Mouse (Mus musculus) forebrain, embryonic 10.5 days (tissue): ENCODE measurements at regions not wholly inside any gene's neighbourhood (a gene's known extent, or its start where the extent isn't known, plus 50 kb on each side); places are given as distances from the start of the nearest gene placed in this dataset.
"Not testable (repeated sequence)": the region's sequence is repeated elsewhere in the genome, so short reads cannot be mapped to it uniquely, and the experiment has no call there.

Experiments
- DNase-seq: peaks from one replicate; pipeline ENCODE4 v3.0.0-alpha.2; 2017; ENCODE audit warnings: low spot score; ENCODE audit errors: extremely low spot score
- H3K27ac ChIP-seq: fragments of 300-500 bp; sonication (generic); 2 replicates; pipeline ENCODE4 v1.5.1; 2016; ENCODE audit warnings: mild to moderate bottlenecking
- H3K27me3 ChIP-seq: fragments of 300-500 bp; sonication (generic); 2 replicates; pipeline ENCODE4 v1.6.1; 2016; ENCODE audit warnings: mild to moderate bottlenecking; ENCODE audit not compliant: poor library complexity, severe bottlenecking
- H3K36me3 ChIP-seq: fragments of 300-500 bp; sonication (generic); replicated peaks from 2 replicates; pipeline ENCODE4 v1.6.1; 2016; ENCODE audit warnings: mild to moderate bottlenecking, moderate library complexity
- H3K4me1 ChIP-seq: fragments of 300-500 bp; sonication (generic); 2 replicates; pipeline ENCODE4 v1.6.1; 2016
- H3K4me3 ChIP-seq: fragments of 300-500 bp; sonication (generic); 2 replicates; pipeline ENCODE4 v1.5.1; 2016; ENCODE audit warnings: mild to moderate bottlenecking, moderate library complexity
- H3K9me3 ChIP-seq: fragments of 300-500 bp; sonication (generic); 2 replicates; pipeline ENCODE4 v1.6.1; 2016; ENCODE audit warnings: mild to moderate bottlenecking, moderate library complexity
- WGBS: fragments of 180-500 bp; shearing (Covaris S2); methylation state at CpG from one replicate; pipeline ENCODE4 v1.1.7; 2016; 5-methylcytosine and 5-hydroxymethylcytosine counted together

GRCm38 (mm10) chr9:33546126-33546737 is 910.2 kb downstream of the Ets1 start:
- 91% methylated on average over 4 of the region's 4 CpGs for WGBS
- Histone ChIP-seq H3K36me3 (no peaks in the 10 kb centered on the region), H3K4me3 (no peak overlapping the region), H3K27ac (no peak overlapping the region), H3K27me3 (no peaks in the 10 kb centered on the region), H3K9me3 (no peaks in the 10 kb centered on the region), H3K4me1 (no peaks in the 10 kb centered on the region)
- DNase-seq, result no peak

GRCm38 (mm10) chr9:33549395-33549794 is 913.4 kb downstream of the Ets1 start:
- no peaks in the 10 kb centered on the region for H3K27me3 ChIP-seq
- no peak overlapping the region for H3K4me3 ChIP-seq
- H3K9me3 ChIP-seq, result no peaks in the 10 kb centered on the region
- WGBS, result 92% methylated on average over 5 of the region's 5 CpGs
- H3K27ac ChIP-seq, result no peak overlapping the region
- H3K36me3 ChIP-seq, result no peaks in the 10 kb centered on the region
- no peak for DNase-seq
- H3K4me1 ChIP-seq, result no peaks in the 10 kb centered on the region

GRCm38 (mm10) chr9:33571990-33572389 is 913.7 kb upstream of the Kirrel3 start:
- no peaks in the 10 kb centered on the region for H3K4me1 ChIP-seq
- H3K27ac ChIP-seq, result no peak overlapping the region
- H3K4me3 ChIP-seq, result no peak overlapping the region
- H3K27me3 ChIP-seq, result no peaks in the 10 kb centered on the region
- H3K9me3 ChIP-seq, result no peaks in the 10 kb centered on the region
- no peaks in the 10 kb centered on the region for H3K36me3 ChIP-seq
- no peak for DNase-seq
- 90% methylated on average over 2 of the region's 2 CpGs for WGBS

GRCm38 (mm10) chr9:33611511-33611910 is 874.2 kb upstream of the Kirrel3 start:
- no peak overlapping the region for H3K27ac ChIP-seq
- H3K4me3 ChIP-seq, result no peak overlapping the region
- DNase-seq, result no peak
- H3K27me3 ChIP-seq, result no peaks in the 10 kb centered on the region
- no peaks in the 10 kb centered on the region for H3K9me3 ChIP-seq
- no peaks in the 10 kb centered on the region for H3K36me3 ChIP-seq
- H3K4me1 ChIP-seq, result no peaks in the 10 kb centered on the region
- 83% methylated on average over 1 of the region's 1 CpGs for WGBS

GRCm38 (mm10) chr9:33624378-33624777 is 861.3 kb upstream of the Kirrel3 start:
- Histone ChIP-seq H3K9me3 (no peaks in the 10 kb centered on the region), H3K4me1 (no peaks in the 10 kb centered on the region), H3K36me3 (no peaks in the 10 kb centered on the region), H3K27ac (no peak overlapping the region), H3K4me3 (no peak overlapping the region), H3K27me3 (no peaks in the 10 kb centered on the region)
- DNase-seq, result no peak
- WGBS, result 93% methylated on average over 1 of the region's 1 CpGs

GRCm38 (mm10) chr9:33629731-33630473 is 855.8 kb upstream of the Kirrel3 start:
- no peaks in the 10 kb centered on the region for H3K27me3 ChIP-seq
- no peaks in the 10 kb centered on the region for H3K9me3 ChIP-seq
- H3K27ac ChIP-seq, result no peak overlapping the region
- WGBS, result 68% methylated on average over 6 of the region's 6 CpGs
- peaks cover 14% of the 10 kb centered on the region for H3K4me1 ChIP-seq
- no peaks in the 10 kb centered on the region for H3K36me3 ChIP-seq
- no peak overlapping the region for H3K4me3 ChIP-seq
- no peak for DNase-seq

GRCm38 (mm10) chr9:33662978-33663377 is 822.7 kb upstream of the Kirrel3 start:
- Histone ChIP-seq H3K27ac (no peak overlapping the region), H3K4me3 (no peak overlapping the region), H3K9me3 (no peaks in the 10 kb centered on the region), H3K27me3 (no peaks in the 10 kb centered on the region), H3K4me1 (no peaks in the 10 kb centered on the region), H3K36me3 (no peaks in the 10 kb centered on the region)
- WGBS, result 91% methylated on average over 5 of the region's 5 CpGs
- no peak for DNase-seq

- 83% methylated on average over 1 of the region's 1 CpGs for WGBS
- Histone ChIP-seq H3K4me1 (no peaks in the 10 kb centered on the region), H3K4me3 (no peak overlapping the region), H3K27ac (no peak overlapping the region), H3K9me3 (no peaks in the 10 kb centered on the region), H3K36me3 (no peaks in the 10 kb centered on the region), H3K27me3 (no peaks in the 10 kb centered on the region)
- DNase-seq, result no peak
These were observed 804.6 kb upstream of the Kirrel3 start for GRCm38 (mm10) chr9:33681129-33681528.

GRCm38 (mm10) chr9:33691731-33692130 is 794.0 kb upstream of the Kirrel3 start:
- 85% methylated on average over 4 of the region's 4 CpGs for WGBS
- H3K4me1 ChIP-seq, result no peaks in the 10 kb centered on the region

GRCm38 (mm10) chr9:33717614-33718013 is 768.1 kb upstream of the Kirrel3 start:
- Histone ChIP-seq H3K27ac (no peak overlapping the region), H3K36me3 (no peaks in the 10 kb centered on the region), H3K9me3 (no peaks in the 10 kb centered on the region), H3K4me1 (peaks cover 18% of the 10 kb centered on the region), H3K4me3 (no peak overlapping the region), H3K27me3 (no peaks in the 10 kb centered on the region)
- DNase-seq, result no peak
- WGBS, result 98% methylated on average over 2 of the region's 2 CpGs

More at GRCm38 (mm10) chr9:33691731-33692130, 794.0 kb upstream of the Kirrel3 start:
- H3K27ac ChIP-seq, result no peak overlapping the region
- H3K9me3 ChIP-seq, result no peaks in the 10 kb centered on the region
- no peaks in the 10 kb centered on the region for H3K36me3 ChIP-seq
- DNase-seq, result no peak
- no peaks in the 10 kb centered on the region for H3K27me3 ChIP-seq
- no peak overlapping the region for H3K4me3 ChIP-seq

- DNase-seq, result no peak
- Histone ChIP-seq H3K4me1 (0 out of 2 replicates have a peak, but pooled peaks cover 3% of the 10 kb centered on the region), H3K36me3 (no peaks in the 10 kb centered on the region), H3K27ac (no peak overlapping the region), H3K4me3 (no peak overlapping the region), H3K27me3 (no peaks in the 10 kb centered on the region), H3K9me3 (no peaks in the 10 kb centered on the region)
- WGBS, result 82% methylated on average over 1 of the region's 1 CpGs
These were observed 760.9 kb upstream of the Kirrel3 start for GRCm38 (mm10) chr9:33724811-33725210.

- WGBS, result 81% methylated on average over 29 of the region's 37 CpGs
- H3K9me3 ChIP-seq, H3K27me3 ChIP-seq, H3K36me3 ChIP-seq, H3K27ac ChIP-seq, H3K4me3 ChIP-seq, DNase-seq, H3K4me1 ChIP-seq: not testable (repeated sequence)
These were observed 757.6 kb upstream of the Kirrel3 start for GRCm38 (mm10) chr9:33728058-33728457.

- no peak overlapping the region for H3K27ac ChIP-seq
These were observed 725.0 kb upstream of the Kirrel3 start for GRCm38 (mm10) chr9:33760701-33761100.

More at GRCm38 (mm10) chr9:33760701-33761100, 725.0 kb upstream of the Kirrel3 start:
- DNase-seq, result no peak
- Histone ChIP-seq H3K27me3 (no peaks in the 10 kb centered on the region), H3K4me1 (no peaks in the 10 kb centered on the region), H3K4me3 (no peak overlapping the region), H3K9me3 (no peaks in the 10 kb centered on the region), H3K36me3 (no peaks in the 10 kb centered on the region)
